Mouse (Mus musculus): ENCODE data around the gene G6pc3. TPM values are rescaled to one million over a fixed set of nuclear protein-coding genes. Genes with fewer than 3 reads are reported as not detected.

G6pc3 gene
- total RNA-seq, 1 experiment from 2014 or later, result 132 TPM

Small RNAs within 50 kb of the gene (microRNA-seq; reads per million reads assigned to microRNA genes)
- 5.5 to 5.7 reads per million in 2 experiments for gene Mir8101

Other genes starting within 250 kb of the G6pc3 start
- not detected in 2 replicates for gene Sost, start 222.6 kb upstream of the G6pc3 start, total RNA-seq (2021)
- not detected in 2 replicates for gene Cfap97d1, start 205.3 kb upstream of the G6pc3 start, total RNA-seq (2021)
- gene Dusp3, start 202.6 kb upstream of the G6pc3 start, total RNA-seq (2021), result 77.9 and 78.9 TPM in 2 replicates
- gene Mpp3, start 161.2 kb upstream of the G6pc3 start, total RNA-seq (2021), result 10.4 and 12.6 TPM in 2 replicates
- gene Cd300lg, start 148.1 kb upstream of the G6pc3 start, total RNA-seq (2021), result 36.8 and 46.2 TPM in 2 replicates
- gene Mpp2, start 101.1 kb upstream of the G6pc3 start, total RNA-seq (2021), result 8.7 and 11.8 TPM in 2 replicates
- not detected in 2 replicates for gene Ppy, start 88.3 kb upstream of the G6pc3 start, total RNA-seq (2021)
- not detected in 2 replicates for gene Pyy, start 81.8 kb upstream of the G6pc3 start, total RNA-seq (2021)
- 0.27 and 1.3 TPM in 2 replicates for gene Nags, start 44.1 kb upstream of the G6pc3 start, total RNA-seq (2021)
- 14.2 and 22.1 TPM in 2 replicates for gene Tmem101, start 33.2 kb upstream of the G6pc3 start, total RNA-seq (2021)
- 72.6 and 92.6 TPM in 2 replicates for gene Lsm12, start 4.3 kb upstream of the G6pc3 start, total RNA-seq (2021)
- gene Hdac5, start 40.5 kb downstream of the G6pc3 start, total RNA-seq (2021), result 79.9 and 117 TPM in 2 replicates
- 1.3 and 1.5 TPM in 2 replicates for gene BC030867, start 59.3 kb downstream of the G6pc3 start, total RNA-seq (2021)
- gene Asb16, start 79.1 kb downstream of the G6pc3 start, total RNA-seq (2021), result 0.36 TPM in 1 of 2 replicates, not detected in the other
- 50.6 and 63.0 TPM in 2 replicates for gene Tmub2, start 95.3 kb downstream of the G6pc3 start, total RNA-seq (2021)
- 53.6 and 62.4 TPM in 2 replicates for gene Atxn7l3, start 107.0 kb downstream of the G6pc3 start, total RNA-seq (2021)
- gene Ubtf, start 130.1 kb downstream of the G6pc3 start, total RNA-seq (2021), result 113 and 116 TPM in 2 replicates
- gene Slc4a1, start 176.6 kb downstream of the G6pc3 start, total RNA-seq (2021), result 1.0 and 1.8 TPM in 2 replicates
- gene Rundc3a, start 203.8 kb downstream of the G6pc3 start, total RNA-seq (2021), result 24.4 and 39.7 TPM in 2 replicates
- gene Slc25a39, start 218.3 kb downstream of the G6pc3 start, total RNA-seq (2021), result 439 and 629 TPM in 2 replicates
- gene Grn, start 240.7 kb downstream of the G6pc3 start, total RNA-seq (2021), result 198 and 230 TPM in 2 replicates

Data from adrenal gland, postnatal 25 days (tissue).